ENCODE assay signal across 7 mouse cellular contexts in genomic region chr7:27526039-27526827, GRCm38 (mm10). TPM values are rescaled to one million over a fixed set of nuclear protein-coding genes. Genes with fewer than 3 reads are reported as not detected.
DNase-seq lines count a peak whose midpoint lies in the region; ATAC-seq and TF ChIP-seq lines count a peak whose summit lies in the region.

No protein-coding gene starts in this region.

- DNase-seq in cerebellum, postnatal 14 days, result peak; percentile 89
- DNase-seq in gastrocnemius, postnatal 10 days, result peak; percentile 84
- peak; percentile 90 for DNase-seq in induced T-regulatory cell, adult 2 months (ENCODE audit: low read depth)
- DNase-seq in left cerebral cortex, adult 2 months (ENCODE audit: extremely low spot score in 1 of 2, low spot score in 2 of 2), result peak; percentile 81 to 82
- DNase-seq in right cerebral cortex, postnatal 25 days, result peak; percentile 72

- H3K4me3 ChIP-seq in left cerebral cortex, adult 2 months, result no peak overlapping the region

- peak; percentile 52 for ATAC-seq in activated CD4-positive, CD25-positive, alpha-beta regulatory T cell, adult 4 months
- ATAC-seq in megakaryocyte progenitor cell, adult 5-6 weeks (replicated peaks; ENCODE audit: poor library complexity), result peak; percentile 91

- peak overlapping the region; percentile 44; the same call in 1 of the 2 replicates for H3K27ac ChIP-seq in left cerebral cortex, adult 2 months

- peak; percentile 99 for TF ChIP-seq CTCF in left cerebral cortex, adult 2 months (IDR thresholded peaks at IDR 0.05)

- intact Hi-C loops in left cerebral cortex, adult 2 months (cut with DNase I), result loop anchor here (5.0 kb wide), 2 partner anchors 49 to 189 kb away; partner anchors contain the start of gene Ltbp4

RNA-seq across cellular contexts. Expression of gene Hipk4, which starts 3.2 kb away (rescaled TPM):
- not detected for polyA plus RNA-seq in activated CD4-positive, CD25-positive, alpha-beta regulatory T cell, adult 4 months (2017; shearing (Covaris generic))
- under 1 TPM; 0.42 to 0.84 TPM for total RNA-seq in gastrocnemius, postnatal 10 days (2021)
- under 1 TPM in 1 of 2 experiments, not detected in 1; 0.16 TPM for total RNA-seq in left cerebral cortex, adult 2 months (2021)
- total RNA-seq in megakaryocyte progenitor cell, adult 5-6 weeks (2015), result 0.10 and 0.25 TPM in 2 replicates
- 0.07 and 0.29 TPM in 2 replicates for total RNA-seq in megakaryocyte progenitor cell, adult 5-6 weeks (2017)

RNA-seq across cellular contexts. Expression of gene Pld3, which starts 26.8 kb away (rescaled TPM):
- polyA plus RNA-seq in activated CD4-positive, CD25-positive, alpha-beta regulatory T cell, adult 4 months (2017; shearing (Covaris generic)), result 100 to 1,000 TPM; 149 to 193 TPM
- total RNA-seq in gastrocnemius, postnatal 10 days (2021), result 10 to 100 TPM; 27.2 to 37.9 TPM
- total RNA-seq in left cerebral cortex, adult 2 months (2021), result 100 to 1,000 TPM; 746 to 788 TPM
- total RNA-seq in megakaryocyte progenitor cell, adult 5-6 weeks (2015), result 9.3 and 9.4 TPM in 2 replicates
- 5.3 and 7.5 TPM in 2 replicates for total RNA-seq in megakaryocyte progenitor cell, adult 5-6 weeks (2017)

RNA-seq across cellular contexts. Expression of gene 2310022A10Rik, which starts 26.8 kb away (rescaled TPM):
- polyA plus RNA-seq in activated CD4-positive, CD25-positive, alpha-beta regulatory T cell, adult 4 months (2017; shearing (Covaris generic)), result 10 to 100 TPM; 14.9 to 18.7 TPM
- total RNA-seq in gastrocnemius, postnatal 10 days (2021), result 100 to 1,000 TPM; 106 to 110 TPM
- total RNA-seq in left cerebral cortex, adult 2 months (2021), result 10 to 100 TPM; 25.9 to 27.1 TPM
- 13.4 and 14.1 TPM in 2 replicates for total RNA-seq in megakaryocyte progenitor cell, adult 5-6 weeks (2015)
- 12.4 and 15.6 TPM in 2 replicates for total RNA-seq in megakaryocyte progenitor cell, adult 5-6 weeks (2017)

RNA-seq across cellular contexts. Expression of gene Prx, which starts 27.1 kb away (rescaled TPM):
- under 1 TPM; 0.11 to 0.68 TPM for polyA plus RNA-seq in activated CD4-positive, CD25-positive, alpha-beta regulatory T cell, adult 4 months (2017; shearing (Covaris generic))
- 10 to 100 TPM; 34.6 to 48.7 TPM for total RNA-seq in gastrocnemius, postnatal 10 days (2021)
- total RNA-seq in left cerebral cortex, adult 2 months (2021), result under 1 TPM; 0.47 to 0.50 TPM
- 0.52 and 0.68 TPM in 2 replicates for total RNA-seq in megakaryocyte progenitor cell, adult 5-6 weeks (2015)
- total RNA-seq in megakaryocyte progenitor cell, adult 5-6 weeks (2017), result 0.75 and 0.81 TPM in 2 replicates

RNA-seq across cellular contexts. Expression of gene Sertad1, which starts 39.5 kb away (rescaled TPM):
- polyA plus RNA-seq in activated CD4-positive, CD25-positive, alpha-beta regulatory T cell, adult 4 months (2017; shearing (Covaris generic)), result 10 to 100 TPM; 46.6 to 47.9 TPM
- 10 to 100 TPM; 10.6 to 14.4 TPM for total RNA-seq in gastrocnemius, postnatal 10 days (2021)
- total RNA-seq in left cerebral cortex, adult 2 months (2021), result 10 to 100 TPM; 18.8 to 21.7 TPM
- 9.2 and 12.5 TPM in 2 replicates for total RNA-seq in megakaryocyte progenitor cell, adult 5-6 weeks (2015)
- 5.9 and 6.8 TPM in 2 replicates for total RNA-seq in megakaryocyte progenitor cell, adult 5-6 weeks (2017)

Comparison
In these comparisons a context has a peak if more than half of its experiments do, and no peak if none do; other contexts are left out.
1. RNA of gene Pld3, which starts 26.8 kb away (total RNA-seq): 746 to 788 TPM in left cerebral cortex, adult 2 months; 27.2 to 37.9 TPM in gastrocnemius, postnatal 10 days and 5.3 to 9.4 TPM in megakaryocyte progenitor cell, adult 5-6 weeks; every median in the first group is over 10 times any median in the second.
2. Peak in every context shown above with its lines, with median percentiles within 50 percentile points of each other: DNase-seq.